Mouse (Mus musculus): ENCODE results near the gene Sfrp2. TPM values are rescaled to one million over a fixed set of nuclear protein-coding genes. Genes with fewer than 3 reads are reported as not detected.
A peak's percentile ranks its signal among the peaks of the same experiment; 100 is the strongest.

Sfrp2 gene
- total and polyA plus RNA-seq, 2 experiments from 2014 or later, result 49.5 to 101 TPM

- Histone ChIP-seq H3K4me3 (ENCODE audit: low read depth, low read length) (no peak overlapping the region), H3K9me3 (replicated peaks; ENCODE audit: control insufficient read depth, low read length) (no peaks in the 10 kb centered on the region), H3K27me3 (ENCODE audit: control insufficient read depth, insufficient read depth, low read length) (peaks cover 12% of the 10 kb centered on the region), H3K36me3 (replicated peaks; ENCODE audit: control insufficient read depth, insufficient read depth, low read length) (no peaks in the 10 kb centered on the region), H3K4me1 (ENCODE audit: control insufficient read depth, insufficient read depth) (no peaks in the 10 kb centered on the region), H3K27ac (ENCODE audit: low read depth) (no peak overlapping the region), H3K4me2 (ENCODE audit: low read depth, low read length) (no peak overlapping the region), H3K9ac (replicated peaks; ENCODE audit: low read depth, low read length) (no peak overlapping the region)
- WGBS, result 73% methylated on average over 2 of the region's 2 CpGs
- DNase-seq (ENCODE audit: low spot score), result no peak
- TF ChIP-seq EP300 (IDR thresholded peaks at IDR 0.05; ENCODE audit: low read depth) (no peak), CTCF (IDR thresholded peaks at IDR 0.05; ENCODE audit: low read depth) (no peak)
- no peak for ATAC-seq (ENCODE audit: insufficient read depth, low read depth)
These were observed 21.0 kb downstream of the Sfrp2 start for GRCm38 (mm10) chr3:83787086-83787485.

- TF ChIP-seq EP300 (IDR thresholded peaks at IDR 0.05; ENCODE audit: low read depth) (no peak), CTCF (IDR thresholded peaks at IDR 0.05; ENCODE audit: low read depth) (no peak)
- H3K4me1 ChIP-seq (ENCODE audit: control insufficient read depth, insufficient read depth), result no peaks in the 10 kb centered on the region
- no peak for DNase-seq (ENCODE audit: low spot score)
- H3K4me3 ChIP-seq (ENCODE audit: low read depth, low read length), result no peak overlapping the region
- WGBS, result 87% methylated on average over 7 of the region's 7 CpGs
- H3K9ac ChIP-seq (replicated peaks; ENCODE audit: low read depth, low read length), result no peak overlapping the region
- no peak for ATAC-seq (ENCODE audit: insufficient read depth, low read depth)
- H3K4me2 ChIP-seq (ENCODE audit: low read depth, low read length), result no peak overlapping the region
- H3K36me3 ChIP-seq (replicated peaks; ENCODE audit: control insufficient read depth, insufficient read depth, low read length), result no peaks in the 10 kb centered on the region
- H3K27me3 ChIP-seq (ENCODE audit: control insufficient read depth, insufficient read depth, low read length), result peaks cover 12% of the 10 kb centered on the region
- H3K27ac ChIP-seq (ENCODE audit: low read depth), result no peak overlapping the region
- no peaks in the 10 kb centered on the region for H3K9me3 ChIP-seq (replicated peaks; ENCODE audit: control insufficient read depth, low read length)
These were observed 21.7 kb downstream of the Sfrp2 start for GRCm38 (mm10) chr3:83787776-83788305.

- no peak overlapping the region for H3K27ac ChIP-seq (ENCODE audit: low read depth)
- H3K4me1 ChIP-seq (ENCODE audit: control insufficient read depth, insufficient read depth), result no peaks in the 10 kb centered on the region
- H3K4me2 ChIP-seq (ENCODE audit: low read depth, low read length), result peak overlapping the region; percentile 98
- H3K9me3 ChIP-seq (replicated peaks; ENCODE audit: control insufficient read depth, low read length), result no peaks in the 10 kb centered on the region
- DNase-seq (ENCODE audit: low spot score) (no peak), ATAC-seq (ENCODE audit: insufficient read depth, low read depth) (peak; percentile 57)
- peaks cover 12% of the 10 kb centered on the region for H3K27me3 ChIP-seq (ENCODE audit: control insufficient read depth, insufficient read depth, low read length)
- peak overlapping the region; percentile 59 for H3K9ac ChIP-seq (replicated peaks; ENCODE audit: low read depth, low read length)
- peak overlapping the region; percentile 66 for H3K4me3 ChIP-seq (ENCODE audit: low read depth, low read length)
- TF ChIP-seq CTCF (IDR thresholded peaks at IDR 0.05; ENCODE audit: low read depth) (no peak), EP300 (IDR thresholded peaks at IDR 0.05; ENCODE audit: low read depth) (no peak)
- no peaks in the 10 kb centered on the region for H3K36me3 ChIP-seq (replicated peaks; ENCODE audit: control insufficient read depth, insufficient read depth, low read length)
- WGBS, result 2% methylated on average over 44 of the region's 44 CpGs
These were observed 23.7 kb downstream of the Sfrp2 start for GRCm38 (mm10) chr3:83789651-83790451.

- Histone ChIP-seq H3K4me2 (ENCODE audit: low read depth, low read length) (no peak overlapping the region), H3K4me3 (ENCODE audit: low read depth, low read length) (no peak overlapping the region), H3K36me3 (replicated peaks; ENCODE audit: control insufficient read depth, insufficient read depth, low read length) (no peaks in the 10 kb centered on the region), H3K27ac (ENCODE audit: low read depth) (no peak overlapping the region), H3K9ac (replicated peaks; ENCODE audit: low read depth, low read length) (no peak overlapping the region), H3K4me1 (ENCODE audit: control insufficient read depth, insufficient read depth) (no peaks in the 10 kb centered on the region), H3K9me3 (replicated peaks; ENCODE audit: control insufficient read depth, low read length) (no peaks in the 10 kb centered on the region), H3K27me3 (ENCODE audit: control insufficient read depth, insufficient read depth, low read length) (peaks cover 12% of the 10 kb centered on the region)
- ATAC-seq (ENCODE audit: insufficient read depth, low read depth) (no peak), DNase-seq (ENCODE audit: low spot score) (no peak)
- 74% methylated on average over 3 of the region's 3 CpGs for WGBS
- TF ChIP-seq EP300 (IDR thresholded peaks at IDR 0.05; ENCODE audit: low read depth) (no peak), CTCF (IDR thresholded peaks at IDR 0.05; ENCODE audit: low read depth) (no peak)
These were observed 25.3 kb downstream of the Sfrp2 start for GRCm38 (mm10) chr3:83791444-83791843.

- H3K9ac ChIP-seq (replicated peaks; ENCODE audit: low read depth, low read length), result no peak overlapping the region
- no peak overlapping the region for H3K4me2 ChIP-seq (ENCODE audit: low read depth, low read length)
- TF ChIP-seq EP300 (IDR thresholded peaks at IDR 0.05; ENCODE audit: low read depth), result no peak
- no peak for TF ChIP-seq CTCF (IDR thresholded peaks at IDR 0.05; ENCODE audit: low read depth)
- DNase-seq (ENCODE audit: low spot score), result no peak
- H3K36me3 ChIP-seq (replicated peaks; ENCODE audit: control insufficient read depth, insufficient read depth, low read length), result no peaks in the 10 kb centered on the region
- no peaks in the 10 kb centered on the region for H3K27me3 ChIP-seq (ENCODE audit: control insufficient read depth, insufficient read depth, low read length)
- H3K9me3 ChIP-seq (replicated peaks; ENCODE audit: control insufficient read depth, low read length), result peaks cover 5% of the 10 kb centered on the region; the same call in 1 of the 2 replicates
- 65% methylated on average over 6 of the region's 6 CpGs for WGBS
- no peak overlapping the region for H3K4me3 ChIP-seq (ENCODE audit: low read depth, low read length)
- no peak for ATAC-seq (ENCODE audit: insufficient read depth, low read depth)
- no peaks in the 10 kb centered on the region for H3K4me1 ChIP-seq (ENCODE audit: control insufficient read depth, insufficient read depth)
- H3K27ac ChIP-seq (ENCODE audit: low read depth), result no peak overlapping the region
These were observed 31.0 kb downstream of the Sfrp2 start for GRCm38 (mm10) chr3:83797098-83797497.

Data from heart, postnatal 0 days (tissue).